Mouse (Mus musculus) liver, adult 2 months (tissue): Measurements from ENCODE around the gene Ndufa7. TPM values are rescaled to one million over a fixed set of nuclear protein-coding genes. Genes with fewer than 3 reads are reported as not detected.
A peak's percentile ranks its signal among the peaks of the same experiment; 100 is the strongest.

ENCODE experiments used
- DNase-seq: peaks from one replicate; pipeline ENCODE4 v3.0.0-alpha.2; 2011; ENCODE audit warnings: low read depth, low spot score; ENCODE audit errors: extremely low read depth
- H3K27ac ChIP-seq: fragments of 200-500 bp; replicated peaks from 2 replicates; pipeline ENCODE4 v1.5.1; 2012; ENCODE audit warnings: low read depth, mild to moderate bottlenecking, control low read depth, inconsistent platforms, low read length; ENCODE audit not compliant: insufficient read depth
- H3K27me3 ChIP-seq: fragments of 200-500 bp; 2 replicates; pipeline ENCODE4 v1.6.1; 2012; ENCODE audit warnings: mild to moderate bottlenecking, moderate library complexity, low read length, inconsistent platforms; ENCODE audit not compliant: control insufficient read depth, insufficient read depth
- H3K36me3 ChIP-seq: fragments of 200-500 bp; 2 replicates; pipeline ENCODE4 v1.6.1; 2012; ENCODE audit warnings: low read length, inconsistent platforms; ENCODE audit not compliant: control insufficient read depth, insufficient read depth
- H3K4me1 ChIP-seq: fragments of 200-500 bp; 2 replicates; pipeline ENCODE4 v1.6.1; 2011; ENCODE audit warnings: low read length; ENCODE audit not compliant: control insufficient read depth, insufficient read depth
- H3K4me3 ChIP-seq: fragments of 200-500 bp; 2 replicates; pipeline ENCODE4 v1.5.1; 2011; ENCODE audit warnings: low read depth, mild to moderate bottlenecking, control low read depth, low read length, moderate library complexity; ENCODE audit not compliant: insufficient read depth
- H3K79me2 ChIP-seq: fragments of 200-500 bp; 2 replicates; pipeline ENCODE4 v1.6.1; 2012; ENCODE audit warnings: inconsistent platforms, mild to moderate bottlenecking, low read length, moderate library complexity; ENCODE audit not compliant: control insufficient read depth, insufficient read depth
- H3K9ac ChIP-seq: fragments of 200-500 bp; 2 replicates; pipeline ENCODE4 v1.6.1; 2012; ENCODE audit warnings: low read depth, mild to moderate bottlenecking, control low read depth, inconsistent platforms, low read length
- CTCF ChIP-seq: fragments of 200-500 bp; IDR thresholded peaks from 2 replicates; pipeline ENCODE4 v1.5.1; 2011; ENCODE audit warnings: low read depth, low read length, control low read depth
- POLR2A ChIP-seq: fragments of 200-500 bp; IDR thresholded peaks from 2 replicates; pipeline ENCODE4 v1.6.1; 2011; ENCODE audit warnings: low read length, control low read depth; ENCODE audit not compliant: insufficient read depth; ENCODE audit errors: extremely low read depth
- WGBS: fragments of 180-500 bp; shearing (Covaris S2); methylation state at CpG from one replicate; pipeline ENCODE4 v1.1.7; 2018; 5-methylcytosine and 5-hydroxymethylcytosine counted together
- polyA plus RNA-seq: library from polyadenylated mRNA; depleted of rRNA; stranded (reverse); fragments of >200 nt; gene quantifications from 2 replicates; pipeline ENCODE4 v1.2.3, GENCODE M21; 2012
- total RNA-seq: library from RNA; depleted of rRNA; stranded (reverse); fragments of >200 nt; gene quantifications from 2 replicates; pipeline ENCODE4 v1.2.3, GENCODE M21; 2014

The Ndufa7 gene
- total and polyA plus RNA-seq, 2 experiments: 214 to 372 TPM

DNA sequence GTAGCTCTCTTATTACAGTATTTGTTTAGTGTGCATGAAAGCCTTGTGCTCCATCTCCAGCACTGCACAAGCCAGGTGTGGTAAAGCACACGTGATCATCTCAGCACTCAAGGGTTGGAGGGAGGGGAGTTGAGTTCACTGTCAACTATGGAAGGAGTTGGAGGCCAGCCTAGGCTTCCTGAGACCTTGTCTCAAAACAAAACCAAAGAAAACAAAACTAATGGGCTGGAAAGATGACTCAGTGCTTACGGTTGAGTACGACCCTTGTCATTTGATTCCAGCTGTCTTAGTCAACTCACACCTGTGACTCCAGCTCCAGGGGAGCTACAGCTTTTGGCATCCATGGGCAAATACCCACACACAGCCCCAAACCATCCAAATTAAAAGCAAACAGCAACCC, 11.9 kb upstream of the Ndufa7 start:
- 60% methylated on average over 3 of the region's 3 CpGs for WGBS
- Histone ChIP-seq H3K4me1 (peaks cover 2% of the 10 kb centered on the region; the same call in 1 of the 2 replicates), H3K27ac (peak overlapping the region; percentile 70), H3K36me3 (no peaks in the 10 kb centered on the region), H3K4me3 (no peak overlapping the region), H3K79me2 (no peaks in the 10 kb centered on the region), H3K27me3 (no peaks in the 10 kb centered on the region), H3K9ac (no peak overlapping the region)
- DNase-seq: no peak
- TF ChIP-seq CTCF (no peak), POLR2A (no peak)

DNA sequence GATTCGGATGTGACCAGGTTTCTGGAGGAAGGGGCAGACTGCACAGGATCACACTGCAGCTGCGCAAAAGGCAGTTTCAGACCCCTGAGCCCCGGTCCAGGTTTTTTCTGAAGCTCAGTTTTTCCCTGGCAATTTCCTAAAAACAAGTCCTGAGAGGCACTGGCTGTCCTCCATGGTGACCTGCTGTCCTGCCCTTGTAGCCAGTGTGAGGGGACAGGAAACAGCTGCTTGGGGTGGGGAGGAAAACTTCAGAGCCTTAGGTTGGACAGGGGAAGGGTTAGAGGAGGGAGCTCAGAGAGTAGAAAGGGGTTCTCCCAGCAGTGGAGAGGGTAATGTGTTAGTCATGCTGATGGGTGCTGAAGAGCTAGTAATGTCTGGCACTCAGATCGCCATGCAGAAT, 11.4 kb upstream of the Ndufa7 start:
- Histone ChIP-seq H3K9ac (no peak overlapping the region), H3K36me3 (no peaks in the 10 kb centered on the region), H3K4me1 (peaks cover 3% of the 10 kb centered on the region), H3K79me2 (no peaks in the 10 kb centered on the region), H3K27ac (peak overlapping the region; percentile 70), H3K27me3 (no peaks in the 10 kb centered on the region), H3K4me3 (no peak overlapping the region)
- DNase-seq: no peak
- WGBS: 61% methylated on average over 4 of the region's 4 CpGs
- TF ChIP-seq CTCF: no peak
- TF ChIP-seq POLR2A: no peak

DNA sequence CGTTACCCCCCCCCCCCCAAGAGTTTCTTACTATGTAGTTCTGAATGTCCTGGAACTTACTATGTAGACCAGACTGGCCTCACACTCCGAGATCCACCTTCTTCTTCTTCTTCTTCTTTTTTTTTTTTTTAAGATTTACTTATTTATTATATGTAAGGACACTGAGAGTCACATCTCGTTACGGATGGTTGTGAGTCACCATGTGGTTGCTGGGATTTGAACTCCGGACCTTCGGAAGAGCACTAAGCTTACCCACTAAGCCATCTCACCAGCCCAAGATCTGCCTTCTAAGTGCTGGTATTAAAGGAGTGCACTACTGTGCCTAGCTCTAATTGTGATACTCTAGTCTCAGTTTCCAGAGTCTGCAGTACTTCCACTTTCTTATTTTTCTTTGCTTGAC, 9.0 kb upstream of the Ndufa7 start:
- DNase-seq: no peak
- H3K36me3 ChIP-seq: no peaks in the 10 kb centered on the region
- 86% methylated on average over 6 of the region's 6 CpGs for WGBS
- peaks cover 8% of the 10 kb centered on the region for H3K4me1 ChIP-seq
- TF ChIP-seq CTCF (no peak), POLR2A (no peak)
- H3K9ac ChIP-seq: no peak overlapping the region
- no peak overlapping the region for H3K4me3 ChIP-seq
- H3K79me2 ChIP-seq: no peaks in the 10 kb centered on the region
- H3K27ac ChIP-seq: no peak overlapping the region
- H3K27me3 ChIP-seq: no peaks in the 10 kb centered on the region

DNA sequence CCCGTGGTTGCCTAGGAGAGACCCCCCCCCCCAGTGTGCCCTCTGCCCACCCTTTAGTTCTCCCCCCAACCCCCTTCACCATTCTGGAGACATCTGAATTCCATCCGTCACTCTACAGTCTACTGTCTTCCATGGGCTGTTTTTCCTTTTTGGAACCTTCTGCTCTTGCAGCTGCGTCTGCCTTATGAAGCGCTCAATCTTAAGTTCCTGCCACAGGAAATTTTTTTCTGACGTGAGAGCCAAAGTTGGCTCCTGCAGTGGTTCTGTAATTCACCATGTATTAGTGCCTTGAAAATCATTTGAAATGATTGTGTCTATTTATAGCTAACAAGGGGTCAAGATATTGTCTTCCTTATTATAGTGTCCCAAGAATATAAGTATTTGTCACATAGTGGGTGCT, 7.8 kb upstream of the Ndufa7 start:
- Histone ChIP-seq H3K27ac (peak overlapping the region; percentile 83), H3K79me2 (no peaks in the 10 kb centered on the region), H3K27me3 (no peaks in the 10 kb centered on the region), H3K4me1 (peaks cover 8% of the 10 kb centered on the region), H3K4me3 (peak overlapping the region; percentile 73), H3K36me3 (peaks cover 5% of the 10 kb centered on the region), H3K9ac (peak overlapping the region; percentile 90; the same call in 1 of the 2 replicates)
- TF ChIP-seq CTCF: no peak
- TF ChIP-seq POLR2A: no peak
- WGBS: 66% methylated on average over 5 of the region's 5 CpGs
- no peak for DNase-seq

DNA sequence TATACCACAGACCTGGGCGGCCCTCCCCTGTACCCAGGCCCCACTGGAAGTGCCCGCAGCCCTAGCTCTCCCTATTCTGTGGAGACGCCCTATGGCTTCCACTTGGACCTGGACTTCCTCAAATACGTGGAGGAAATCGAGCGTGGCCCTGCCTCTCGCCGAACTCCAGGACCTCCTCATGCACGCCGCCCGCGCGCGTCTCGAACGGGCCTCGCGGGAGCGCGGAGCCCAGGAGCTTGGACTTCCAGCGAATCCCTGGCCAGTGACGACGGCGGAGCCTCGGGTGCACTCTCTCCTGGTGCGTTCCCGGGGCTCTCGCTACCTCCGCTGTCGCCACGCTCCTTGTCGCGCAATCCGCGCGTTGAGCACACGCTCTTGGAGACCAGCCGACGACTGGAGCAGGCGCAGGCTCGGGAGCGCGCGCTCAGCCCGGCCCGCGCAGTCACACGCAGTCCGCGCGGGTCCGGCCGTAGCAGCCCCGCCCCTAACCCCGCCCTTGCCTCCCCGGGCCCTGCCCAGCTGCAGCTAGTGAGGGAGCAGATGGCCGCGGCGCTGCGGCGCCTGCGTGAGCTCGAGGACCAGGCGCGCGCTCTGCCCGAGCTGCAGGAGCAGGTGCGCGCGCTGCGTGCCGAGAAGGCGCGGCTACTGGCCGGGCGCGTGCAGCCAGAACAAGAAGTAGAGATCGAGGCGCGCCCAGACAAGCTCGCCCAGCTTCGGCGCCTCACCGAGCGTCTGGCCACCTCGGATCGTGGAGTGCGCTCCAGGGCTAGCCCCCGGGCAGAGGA, 7.0 kb upstream of the Ndufa7 start:
- Histone ChIP-seq H3K79me2 (no peaks in the 10 kb centered on the region), H3K36me3 (peaks cover 13% of the 10 kb centered on the region), H3K9ac (peak overlapping the region; percentile 90), H3K27me3 (no peaks in the 10 kb centered on the region), H3K4me3 (peak overlapping the region; percentile 73), H3K27ac (peak overlapping the region; percentile 83), H3K4me1 (peaks cover 8% of the 10 kb centered on the region)
- WGBS: under 1% methylated on average over 89 of the region's 89 CpGs
- TF ChIP-seq CTCF (no peak), POLR2A (peak; percentile 79)
- peak; percentile 81 for DNase-seq
